ENCODE assay signal across 24 mouse cellular contexts in genomic region chr2:101624526-101624925, GRCm38 (mm10). TPM values are rescaled to one million over a fixed set of nuclear protein-coding genes. Genes with fewer than 3 reads are reported as not detected.
DNase-seq lines count a peak whose midpoint lies in the region; ATAC-seq and TF ChIP-seq lines count a peak whose summit lies in the region.
"Had no signal": no experiment of that assay in that cellular context is flagged by ENCODE, and none has a peak within 500 bp of the region (broad histone marks: within the 10 kb centered on the region; RNA-seq: fewer than 3 reads in every experiment).

Rag2 (plus strand) TSS chr2:101624718.

- ATAC-seq in heart, postnatal 0 days (ENCODE audit: insufficient read depth, low read depth) = no peak
- no peak for ATAC-seq in frontal cortex, adult (ENCODE audit: low TSS enrichment)
- ATAC-seq: forebrain, embryonic 13.5 days; forebrain, postnatal 0 days; intestine, embryonic 16.5 days had no signal

- H3K36me3 ChIP-seq in heart, postnatal 0 days (replicated peaks; ENCODE audit: control insufficient read depth, insufficient read depth, low read length) = no peaks in the 10 kb centered on the region
- H3K36me3 ChIP-seq: embryonic facial prominence, embryonic 10.5 days; hindbrain, embryonic 10.5 days had no signal

- H3K4me1 ChIP-seq in heart, postnatal 0 days (ENCODE audit: control insufficient read depth, insufficient read depth) = 0 out of 2 replicates have a peak, but pooled peaks cover 3% of the 10 kb centered on the region

- TF ChIP-seq CTCF in heart, postnatal 0 days (IDR thresholded peaks at IDR 0.05; ENCODE audit: low read depth) = no peak

- peak within 1 kb of the TSS; percentile 22; the same call in 1 of the 2 replicates for H3K4me3 ChIP-seq in heart, postnatal 0 days (ENCODE audit: low read depth, low read length)
- H3K4me3 ChIP-seq: embryonic facial prominence, embryonic 10.5 days; forebrain, embryonic 13.5 days; heart, adult 2 months; hindbrain, embryonic 10.5 days had no signal

- peak within 1 kb of the TSS; percentile 31; the same call in 1 of the 2 replicates for H3K27ac ChIP-seq in heart, postnatal 0 days (ENCODE audit: low read depth)
- H3K27ac ChIP-seq: embryonic facial prominence, embryonic 10.5 days; forebrain, embryonic 13.5 days; heart, adult 2 months; hindbrain, embryonic 10.5 days; hindbrain, embryonic 14.5 days had no signal

- intact Hi-C loops in heart, postnatal 14 days (cut with DNase I) = no loop called here
- intact Hi-C loops in gastrocnemius, postnatal 14 days (cut with DNase I; ENCODE audit: low total_unique reads) = no loop called here

- TF ChIP-seq EP300 in heart, postnatal 0 days (IDR thresholded peaks at IDR 0.05; ENCODE audit: low read depth) = no peak

- H3K9me3 ChIP-seq in heart, postnatal 0 days (replicated peaks; ENCODE audit: control insufficient read depth, low read length) = no peaks in the 10 kb centered on the region
- H3K9me3 ChIP-seq: embryonic facial prominence, embryonic 10.5 days; forebrain, embryonic 13.5 days; hindbrain, embryonic 10.5 days had no signal

- no peak within 1 kb of the TSS; the same call in 1 of the 2 replicates for H3K4me2 ChIP-seq in heart, postnatal 0 days (ENCODE audit: low read depth, low read length)
- H3K4me2 ChIP-seq: forebrain, embryonic 13.5 days; heart, embryonic 11.5 days; hindbrain, embryonic 14.5 days had no signal

- no peak for DNase-seq in heart, postnatal 0 days (ENCODE audit: low spot score)
- DNase-seq in heart, postnatal 14 days = no peak
- peak; percentile 78 for DNase-seq in A20 (ENCODE audit: low read depth, low spot score)
- peak; percentile 70 to 86 for DNase-seq in thymus, adult 18-20 months
- peak; percentile 89 for DNase-seq in thymus, postnatal 14 days
- DNase-seq in gastrocnemius, postnatal 14 days = no peak
- no peak for DNase-seq in embryo, embryonic 11 days
- DNase-seq: adrenal gland, adult 8-10 months; cerebellum, adult 18-20 months; cerebellum, adult 9-11 months; cerebellum, postnatal 36 days; forebrain, postnatal 0 days; heart, adult 2 months had no signal

- no peaks in the 10 kb centered on the region for H3K27me3 ChIP-seq in heart, postnatal 0 days (ENCODE audit: control insufficient read depth, insufficient read depth, low read length)
- H3K27me3 ChIP-seq: forebrain, embryonic 13.5 days had no signal

- 67% methylated on average over 4 of the region's 4 CpGs for WGBS in heart, postnatal 0 days

- no peak within 1 kb of the TSS; the same call in 1 of the 2 replicates for H3K9ac ChIP-seq in heart, postnatal 0 days (replicated peaks; ENCODE audit: low read depth, low read length)
- H3K9ac ChIP-seq: forebrain, embryonic 13.5 days; forebrain, postnatal 0 days; hindbrain, embryonic 14.5 days had no signal

RNA-seq across cellular contexts. Expression of gene Rag2, which starts in this region (rescaled TPM):
- 0.08 TPM in 1 of 2 replicates, not detected in the other for total RNA-seq in heart, postnatal 0 days (2014; rRNA removed; ENCODE audit: low replicate concordance)
- not detected in 2 replicates for polyA plus RNA-seq in heart, postnatal 0 days (2015; fragmentation: Nextera tagmentation; extraction: Ambion mirVana)
- 1 to 10 TPM in 1 of 2 experiments, under 1 TPM in 1; 0.14 to 2.4 TPM for total RNA-seq in heart, postnatal 14 days (2021)
- not detected for total RNA-seq in gastrocnemius, postnatal 14 days (2021)
- total RNA-seq: adrenal gland, adult 8-10 months; ES-E14; forebrain, postnatal 0 days; gastrocnemius, adult 8-10 months; gastrocnemius, postnatal 4 days; heart, adult 2 months; heart, postnatal 25 days had no signal
- polyA plus RNA-seq: embryonic facial prominence, embryonic 10.5 days; forebrain, embryonic 13.5 days; forebrain, postnatal 0 days; heart, adult 2 months; heart, embryonic 11.5 days; hindbrain, embryonic 10.5 days had no signal

Comparison
In these comparisons a context has a peak if more than half of its experiments do, and no peak if none do; other contexts are left out.
1. DNase-seq: peak in A20 (single experiment), thymus, adult 18-20 months (2 of 2) and thymus, postnatal 14 days (single experiment); none in heart, postnatal 0 days (single experiment), heart, postnatal 14 days (0 of 2), gastrocnemius, postnatal 14 days (single experiment) and embryo, embryonic 11 days (single experiment).